Mouse (Mus musculus) adrenal gland, postnatal 36 days (tissue): ENCODE results near the gene Tigit. TPM values are rescaled to one million over a fixed set of nuclear protein-coding genes. Genes with fewer than 3 reads are reported as not detected.

Source experiments
- DNase-seq, 2 experiments: peaks; one replicate each; pipeline ENCODE4 v3.0.0; 2021; ENCODE audit warnings: mixed read lengths in 1 of 2
- total RNA-seq, 2 experiments: library from RNA; stranded (reverse); gene quantifications; 2 replicates each; pipeline ENCODE4 v1.2.3; 2021

Gene Tigit
- total RNA-seq, 2 experiments from 2014 or later: not detected

GRCm38 (mm10) chr16:43664861-43665260 lies 915 bp upstream of the Tigit start:
- no peak for DNase-seq

GRCm38 (mm10) chr16:43662124-43663004 lies 1.6 kb downstream of the Tigit start:
- no peak for DNase-seq

GRCm38 (mm10) chr16:43661576-43661975 lies 2.4 kb downstream of the Tigit start:
- no peak for DNase-seq

GRCm38 (mm10) chr16:43655183-43655787 lies 8.7 kb downstream of the Tigit start:
- DNase-seq: no peak

- no peak for DNase-seq
Observed at GRCm38 (mm10) chr16:43654269-43654668, 9.7 kb downstream of the Tigit start.

GRCm38 (mm10) chr16:43653288-43653687 lies 10.7 kb downstream of the Tigit start:
- no peak for DNase-seq

- DNase-seq: no peak
Observed at GRCm38 (mm10) chr16:43650355-43651080, 13.4 kb downstream of the Tigit start.

GRCm38 (mm10) chr16:43647641-43648040 lies 16.3 kb downstream of the Tigit start:
- DNase-seq: no peak

- DNase-seq: no peak
Observed at GRCm38 (mm10) chr16:43646943-43647342, 17.0 kb downstream of the Tigit start.

- no peak for DNase-seq
Observed at GRCm38 (mm10) chr16:43645879-43646278, 18.1 kb downstream of the Tigit start.

- DNase-seq: no peak
Observed at GRCm38 (mm10) chr16:43641230-43641629, 22.7 kb downstream of the Tigit start.

- DNase-seq: no peak
Observed at GRCm38 (mm10) chr16:43638406-43639049, 25.4 kb downstream of the Tigit start.

- DNase-seq: no peak
Observed at GRCm38 (mm10) chr16:43637241-43637640, 26.7 kb downstream of the Tigit start.

GRCm38 (mm10) chr16:43634037-43634436 lies 29.9 kb downstream of the Tigit start:
- DNase-seq: no peak

GRCm38 (mm10) chr16:43631758-43632157 lies 32.2 kb downstream of the Tigit start:
- DNase-seq: no peak

GRCm38 (mm10) chr16:43628662-43629061 lies 35.3 kb downstream of the Tigit start:
- no peak for DNase-seq

GRCm38 (mm10) chr16:43625956-43626355 lies 38.0 kb downstream of the Tigit start:
- DNase-seq: no peak

- no peak for DNase-seq
Observed at GRCm38 (mm10) chr16:43625289-43625688, 38.7 kb downstream of the Tigit start.

GRCm38 (mm10) chr16:43624876-43625275 lies 39.1 kb downstream of the Tigit start:
- DNase-seq: no peak

GRCm38 (mm10) chr16:43623315-43624000 lies 40.5 kb downstream of the Tigit start:
- no peak for DNase-seq

- DNase-seq: no peak
Observed at GRCm38 (mm10) chr16:43620359-43620758, 43.6 kb downstream of the Tigit start.

- DNase-seq: no peak
Observed at GRCm38 (mm10) chr16:43619277-43619676, 44.7 kb downstream of the Tigit start.
